Mouse (Mus musculus) left cerebral cortex, postnatal 10 days (tissue): ENCODE measurements around the gene Cobll1. TPM values are rescaled to one million over a fixed set of nuclear protein-coding genes. Genes with fewer than 3 reads are reported as not detected.
A peak's percentile ranks its signal among the peaks of the same experiment; 100 is the strongest.

Source experiments
- DNase-seq, 2 experiments: peaks; one replicate each; pipeline ENCODE4 v3.0.0; 2021 to 2022; ENCODE audit warnings: low spot score in 2 of 2, mixed read lengths in 1 of 2; ENCODE audit errors: extremely low spot score in 1 of 2
- intact Hi-C: fragments of 180-260 bp; cut with DNase I; formaldehyde crosslinking; loops from one replicate; pipeline ENCODE4 v1.15.1; 2025
- total RNA-seq, 2 experiments: library from RNA; stranded (reverse); gene quantifications; 2 replicates each; pipeline ENCODE4 v1.2.3; 2021

Cobll1 gene
- total RNA-seq, 2 experiments from 2014 or later, result 8.4 to 9.1 TPM

DNA sequence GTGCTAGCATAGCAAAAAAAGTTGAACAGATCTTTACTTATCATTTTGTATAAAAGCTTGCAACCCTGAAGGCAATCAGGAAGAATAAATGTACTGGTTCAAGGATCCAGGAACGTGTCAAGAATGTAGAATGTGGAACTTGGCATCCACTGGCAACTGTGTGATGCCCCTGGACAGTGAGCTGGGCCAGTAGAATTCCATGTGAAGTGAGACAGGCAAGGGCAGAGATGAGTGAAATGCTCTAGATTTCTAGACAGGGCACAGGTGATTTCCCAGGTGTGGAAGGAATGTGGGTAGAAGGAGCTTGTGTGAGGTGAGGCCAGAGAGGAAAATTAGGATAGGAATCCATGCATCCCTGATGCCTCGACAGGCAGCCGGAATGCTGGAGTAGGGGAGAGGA lies 25.5 kb downstream of the Cobll1 start:
- no peak for DNase-seq
- intact Hi-C loops, result no loop called here

DNA sequence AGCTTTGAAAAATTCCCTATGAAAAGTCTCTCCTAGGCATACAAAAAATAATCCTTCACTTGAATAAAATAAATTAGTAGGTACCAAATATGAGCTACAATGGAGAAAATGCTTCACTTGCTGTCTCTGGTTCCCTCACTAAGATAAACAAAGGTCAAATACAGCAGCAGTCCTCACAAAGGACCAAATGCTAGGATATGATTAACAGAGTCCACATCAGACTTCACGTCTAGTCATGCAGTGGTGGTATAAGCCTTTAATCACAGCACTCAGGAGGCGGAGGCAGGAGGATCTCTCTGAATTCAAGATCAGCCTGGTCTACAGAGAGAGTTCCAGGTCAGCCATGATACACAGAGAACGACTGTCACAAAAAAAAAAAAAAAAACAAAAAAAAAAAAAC lies 27.6 kb downstream of the Cobll1 start:
- intact Hi-C loops, result no loop called here
- no peak for DNase-seq

DNA sequence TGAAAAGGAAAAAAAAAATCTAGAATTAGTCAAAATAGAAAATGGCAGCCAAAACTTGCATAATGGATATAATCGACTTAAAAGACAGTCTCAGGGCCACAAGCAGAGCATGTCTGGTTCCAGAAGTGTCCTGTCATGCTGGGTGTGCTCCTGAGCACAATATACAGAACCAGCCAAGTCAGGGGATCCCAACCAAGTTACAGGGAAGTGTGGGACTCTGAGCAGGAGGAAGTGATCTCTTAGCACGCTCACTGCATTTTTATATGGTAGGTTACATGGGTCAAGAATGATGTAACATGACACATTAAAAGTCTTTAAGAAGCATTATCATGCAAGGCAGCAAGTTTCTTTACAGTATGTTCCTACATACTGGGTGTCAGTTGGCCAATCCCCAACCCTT lies 31.5 kb downstream of the Cobll1 start:
- intact Hi-C loops, result no loop called here
- DNase-seq, result no peak

DNA sequence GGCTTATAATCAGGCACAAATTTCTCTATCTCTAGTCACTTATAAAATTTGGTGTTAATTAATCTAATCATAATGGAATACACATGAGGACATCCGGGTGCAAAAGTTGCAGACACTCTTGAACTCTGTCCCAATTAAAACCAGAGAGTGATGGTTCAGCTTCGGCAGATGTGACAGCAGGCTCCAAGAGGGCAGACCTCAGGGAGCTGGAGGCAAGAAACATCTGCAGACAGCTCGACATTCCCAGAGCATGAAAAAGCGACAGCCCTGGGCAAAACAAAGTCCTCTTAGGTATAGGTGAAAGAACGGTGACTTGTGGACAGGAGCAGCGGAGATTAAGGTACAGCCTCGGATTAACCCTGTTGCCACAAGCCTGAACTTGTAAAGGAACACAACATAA lies 35.5 kb downstream of the Cobll1 start:
- intact Hi-C loops, result no loop called here
- DNase-seq, result no peak

DNA sequence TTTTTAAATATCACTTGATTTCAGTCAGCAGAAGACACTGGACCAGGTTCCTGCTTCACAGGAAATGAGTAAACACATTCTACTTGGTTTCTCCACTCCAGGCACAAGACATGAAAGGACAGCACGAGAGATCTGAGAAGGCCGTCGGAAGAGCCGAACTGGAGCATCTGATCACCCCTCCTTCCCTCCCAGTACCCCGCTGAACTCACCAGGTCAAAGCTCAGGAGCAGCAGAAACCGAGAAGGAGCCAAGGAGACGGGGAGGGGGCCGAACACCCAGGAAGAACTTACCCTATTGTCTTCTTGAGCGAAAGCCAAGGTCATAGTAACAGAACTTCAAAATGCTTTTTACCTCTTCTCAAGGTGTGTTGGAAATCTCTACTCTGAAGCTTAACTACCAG lies 39.5 kb downstream of the Cobll1 start:
- intact Hi-C loops, result no loop called here
- DNase-seq, result no peak

DNA sequence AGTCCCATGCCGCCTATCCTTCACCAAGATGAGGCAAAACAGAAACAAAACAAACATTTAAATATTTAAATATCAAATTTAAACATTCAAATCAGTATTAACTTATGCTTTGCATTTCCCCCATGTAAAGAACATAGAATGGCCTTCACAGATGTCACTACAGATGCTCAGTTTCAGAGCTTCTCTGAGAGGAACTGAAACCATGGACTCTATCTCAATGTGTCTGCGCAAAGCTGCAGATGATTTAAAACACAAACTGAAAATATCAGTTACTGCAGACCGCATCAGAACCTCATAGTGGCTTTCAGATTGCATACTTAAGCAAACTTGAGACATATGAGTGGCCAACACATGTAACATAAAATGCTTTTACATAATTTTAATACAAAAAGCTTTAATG lies 40.6 kb downstream of the Cobll1 start:
- no peak for DNase-seq
- intact Hi-C loops, result no loop called here

DNA sequence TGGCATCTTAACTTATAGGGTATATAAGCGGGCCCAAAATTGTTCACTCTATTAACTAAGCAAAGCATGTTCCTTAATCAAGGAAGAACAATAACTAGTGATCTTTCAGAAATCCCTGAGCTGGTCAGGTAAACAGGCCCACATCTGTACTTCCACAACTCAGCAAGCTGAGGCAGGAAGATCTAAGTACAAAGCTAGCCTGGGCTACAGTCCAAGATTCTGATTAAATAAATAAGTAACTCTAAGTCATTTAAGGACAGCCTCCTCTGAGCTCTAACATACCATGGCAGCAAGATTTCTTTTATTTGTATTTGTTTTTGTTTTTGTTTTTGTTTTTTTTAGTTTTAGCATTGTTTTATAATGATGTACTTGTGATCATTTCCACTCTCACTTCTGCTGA lies 42.2 kb downstream of the Cobll1 start:
- no peak for DNase-seq
- intact Hi-C loops, result no loop called here

DNA sequence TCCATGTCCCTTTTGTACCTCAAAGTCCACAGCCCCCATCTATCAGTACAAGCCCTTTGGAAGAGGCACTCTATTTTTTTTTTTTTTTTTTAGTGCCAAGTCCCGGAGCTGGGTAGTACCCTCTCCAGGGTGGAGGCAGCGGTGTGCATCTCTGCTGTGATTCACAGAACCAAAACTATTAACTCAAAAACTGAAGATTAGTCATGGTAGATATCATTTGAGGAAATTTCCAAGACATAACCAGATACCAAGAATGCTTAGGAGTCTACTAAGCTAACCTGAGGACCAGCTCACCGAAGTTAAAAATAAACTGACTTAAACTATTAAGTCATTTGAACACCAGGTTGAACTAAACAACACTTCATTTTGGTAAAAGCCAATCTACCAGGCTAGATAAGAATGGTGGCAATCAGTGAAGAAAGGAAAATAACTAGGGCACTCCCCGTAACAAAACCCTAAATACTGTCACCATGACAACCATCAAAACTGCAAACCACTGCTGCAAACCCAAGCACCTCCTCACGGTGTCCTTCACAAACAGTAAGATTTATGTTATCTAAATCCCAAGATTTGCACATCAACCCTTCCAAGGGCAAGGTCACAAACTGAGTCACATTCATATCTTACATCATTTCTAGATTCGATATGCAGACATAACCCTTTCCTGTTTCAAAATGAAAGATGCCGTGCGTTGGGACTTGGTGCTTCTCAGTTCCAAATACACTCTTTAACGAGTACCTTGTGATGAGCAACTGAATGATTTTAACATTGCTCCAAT lies 43.8 kb downstream of the Cobll1 start:
- intact Hi-C loops, result no loop called here
- DNase-seq, result no peak

DNA sequence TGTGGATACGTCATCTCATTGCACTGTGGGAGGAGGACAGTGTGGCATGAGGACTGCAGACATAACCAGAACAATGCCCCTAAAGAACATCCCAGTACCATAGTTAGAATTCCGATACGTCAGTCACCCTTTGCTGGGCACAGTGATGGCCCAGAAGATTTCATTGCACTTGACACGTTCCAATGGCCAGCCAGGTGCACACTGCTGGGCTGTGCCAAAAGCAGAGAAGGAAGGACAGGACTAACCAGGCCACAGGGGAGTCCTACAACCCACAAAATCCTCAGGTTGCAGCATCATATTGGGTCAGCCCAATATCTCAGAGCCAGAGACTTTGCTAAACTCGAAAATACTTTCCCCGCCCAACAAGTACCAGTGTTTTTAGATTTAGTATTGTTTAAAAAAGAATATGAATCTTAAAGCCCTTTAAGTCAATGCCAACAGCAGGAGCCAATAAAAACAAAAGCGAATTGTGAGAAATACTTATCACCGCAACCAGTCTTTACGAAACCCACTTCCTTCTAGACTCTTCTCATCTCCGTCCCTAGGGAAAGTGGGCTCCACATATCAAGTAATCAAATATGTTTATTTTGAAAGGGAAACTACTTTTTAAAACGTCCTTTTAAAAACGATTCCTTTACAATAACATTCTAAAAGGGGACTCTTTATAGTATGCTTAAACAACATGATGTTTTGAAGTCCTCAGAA lies 46.0 kb downstream of the Cobll1 start:
- no peak for DNase-seq
- intact Hi-C loops, result no loop called here

DNA sequence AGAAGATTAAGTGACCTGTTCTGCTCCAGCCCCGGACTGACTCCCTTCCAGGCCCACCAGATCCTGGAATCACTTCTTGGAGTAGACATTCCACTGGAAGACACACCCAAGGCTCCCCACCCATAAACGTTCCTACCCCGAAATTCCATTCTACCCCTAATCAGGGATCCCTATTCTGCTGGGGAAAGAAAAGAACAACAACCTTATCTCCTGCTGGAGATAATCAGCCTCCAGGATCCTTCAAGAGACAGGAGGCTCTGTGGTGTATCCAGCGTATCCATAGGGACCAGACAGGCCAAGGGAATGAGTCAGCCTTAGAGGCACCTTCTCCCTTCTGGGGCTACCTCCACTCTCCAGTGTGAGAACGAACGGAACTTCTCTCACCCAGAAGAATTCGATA lies 47.8 kb downstream of the Cobll1 start:
- intact Hi-C loops, result no loop called here

DNA sequence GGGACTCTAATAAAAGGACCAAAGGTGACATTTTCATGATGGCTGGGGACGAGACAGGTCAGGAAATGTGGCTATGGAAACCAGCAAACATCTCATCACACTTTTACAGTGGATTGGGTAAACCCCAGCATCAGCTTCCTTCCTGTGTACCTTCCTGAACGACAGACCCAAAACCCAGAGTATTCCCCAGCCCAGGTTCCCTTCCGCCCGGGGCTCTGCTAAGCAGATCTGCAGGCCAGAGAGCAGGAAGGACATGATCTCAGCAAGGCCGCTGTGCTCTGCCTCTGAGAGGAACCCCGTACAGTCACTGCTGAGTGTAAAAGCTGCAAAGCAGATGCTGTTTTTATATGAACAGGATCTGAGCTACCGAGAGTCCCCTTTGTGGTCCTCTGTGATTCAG lies 49.9 kb downstream of the Cobll1 start:
- intact Hi-C loops, result no loop called here
- DNase-seq, result peak in 1 of 2 experiments; percentile 75

More for the DNA sequence above, 47.8 kb downstream of the Cobll1 start:
- DNase-seq, result no peak

DNA sequence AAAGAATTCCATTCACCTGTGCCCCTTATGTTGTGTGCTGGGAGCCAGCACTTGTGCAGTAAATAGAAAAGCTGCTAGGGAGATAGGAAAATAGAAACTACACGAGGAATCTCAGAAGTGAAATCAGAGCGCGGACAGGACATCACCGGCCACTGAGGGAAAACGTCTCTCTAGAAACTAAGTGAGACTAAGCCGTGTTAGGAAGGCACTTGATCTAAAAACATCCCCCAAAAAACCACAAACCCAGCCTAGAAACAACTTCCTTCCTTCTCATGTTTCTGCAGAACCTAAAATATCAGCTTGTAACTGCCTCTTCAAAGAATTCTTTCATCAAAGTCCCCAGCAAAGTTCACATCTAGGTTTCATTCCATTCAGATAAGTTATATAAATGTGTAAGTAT lies 50.6 kb downstream of the Cobll1 start:
- DNase-seq, result no peak
- intact Hi-C loops, result no loop called here

DNA sequence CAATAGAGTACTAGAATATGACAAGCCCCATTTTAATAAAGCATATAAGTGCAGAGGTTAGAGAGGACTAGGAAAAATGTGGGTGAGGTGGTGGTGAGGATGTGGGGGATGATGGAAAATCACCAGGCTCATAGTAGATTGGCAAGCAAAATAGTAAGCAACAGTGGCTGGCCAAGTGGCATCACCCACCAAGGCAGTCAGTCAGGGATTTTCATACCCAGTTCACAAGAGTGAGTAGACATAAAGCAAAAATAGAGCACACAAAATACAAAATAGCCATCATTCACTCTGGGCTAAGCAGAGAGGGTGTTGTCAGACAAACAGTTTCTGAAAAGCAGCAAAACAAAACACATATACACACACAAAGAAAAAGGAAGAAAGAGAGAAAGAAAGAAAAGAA lies 51.6 kb downstream of the Cobll1 start:
- intact Hi-C loops, result no loop called here
- DNase-seq, result no peak

DNA sequence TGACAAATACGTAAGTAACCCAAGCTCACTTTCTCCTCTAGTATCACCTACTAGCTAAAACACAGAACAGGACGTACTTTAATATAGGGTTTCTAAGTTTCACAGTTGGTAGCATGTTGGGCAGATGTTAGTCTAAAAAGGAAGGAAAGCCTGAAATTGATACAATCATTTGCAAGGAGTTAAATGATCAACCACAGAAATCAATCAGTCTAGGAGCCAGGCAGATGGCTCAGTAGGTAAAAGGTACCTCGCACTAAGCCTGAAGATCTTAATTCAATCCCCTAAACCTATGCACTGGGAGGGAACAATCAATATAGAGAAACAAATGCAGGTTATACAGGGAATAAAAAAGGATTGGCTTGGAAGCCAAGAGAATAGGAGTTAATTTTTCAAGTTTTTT lies 52.0 kb downstream of the Cobll1 start:
- intact Hi-C loops, result no loop called here
- no peak for DNase-seq

DNA sequence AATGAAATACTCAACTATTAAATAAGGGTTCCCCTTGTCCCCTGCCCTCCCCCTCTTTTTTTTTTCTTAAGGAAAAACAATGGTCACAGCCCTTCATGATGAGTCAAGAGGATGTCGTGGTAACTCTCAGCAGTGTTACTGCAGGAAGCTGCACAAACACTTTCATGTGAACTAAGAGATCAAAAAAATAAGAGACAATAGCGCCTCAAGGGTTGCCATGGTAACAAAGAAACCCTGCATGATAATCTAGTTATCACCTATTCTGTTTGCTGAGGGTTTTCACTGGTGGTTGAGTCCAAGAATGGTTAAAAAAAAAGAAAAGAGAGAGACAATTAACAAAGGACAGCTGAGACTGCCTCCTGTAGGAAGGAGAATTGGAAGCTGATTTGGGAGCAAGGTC lies 56.5 kb downstream of the Cobll1 start:
- DNase-seq, result peak in 1 of 2 experiments; percentile 8
- intact Hi-C loops, result no loop called here

DNA sequence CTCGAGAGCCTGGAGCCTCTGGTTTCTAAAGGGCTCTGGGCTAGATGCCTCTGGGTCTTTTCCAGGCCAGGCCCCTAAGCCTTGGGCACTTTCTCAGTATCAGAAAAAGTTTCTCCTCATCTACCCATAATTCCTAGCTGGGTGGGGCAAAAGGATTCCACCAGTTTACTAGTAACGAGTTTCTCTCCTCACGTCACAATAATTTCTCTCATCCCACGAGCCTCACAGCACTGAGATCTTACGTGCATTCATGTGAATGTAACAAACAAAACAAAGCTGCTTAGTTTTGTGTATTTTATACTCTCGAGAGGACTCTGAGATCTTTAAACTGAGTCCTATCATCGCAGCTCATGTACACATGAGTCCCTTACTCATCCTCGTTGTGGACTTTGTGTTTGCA lies 57.5 kb downstream of the Cobll1 start:
- intact Hi-C loops, result no loop called here
- DNase-seq, result no peak

DNA sequence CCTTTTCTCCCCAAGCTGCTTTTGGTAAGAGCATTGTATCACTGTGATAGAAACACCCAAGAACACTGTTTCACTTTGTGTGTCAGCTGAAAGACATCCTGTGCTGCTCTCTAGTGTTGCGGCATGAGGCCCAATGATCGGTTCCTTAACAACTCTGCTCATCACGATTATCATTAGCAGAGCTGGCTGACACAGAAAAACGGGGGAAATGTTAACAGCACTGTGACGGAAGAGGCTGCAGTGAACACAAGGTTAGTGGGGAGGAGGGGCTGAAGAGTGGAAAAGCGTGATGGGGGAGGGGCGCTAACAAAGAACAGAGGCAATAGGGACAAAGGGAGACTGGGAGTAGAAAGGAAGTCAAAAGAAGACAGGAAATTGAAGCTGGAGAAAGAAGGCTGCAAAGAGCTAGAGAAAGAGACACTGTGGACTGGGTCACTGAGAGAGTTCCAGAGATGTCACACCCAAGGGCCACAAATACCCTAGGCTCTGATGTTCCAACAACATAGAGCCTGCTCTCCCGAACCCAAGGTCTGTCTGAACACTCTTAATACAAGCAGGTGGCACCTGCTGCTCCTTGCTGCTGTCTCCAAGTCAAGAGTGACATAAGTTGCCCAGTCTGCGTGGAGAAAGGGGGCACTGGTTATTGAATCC lies 58.0 kb downstream of the Cobll1 start:
- DNase-seq, result no peak
- intact Hi-C loops, result no loop called here

DNA sequence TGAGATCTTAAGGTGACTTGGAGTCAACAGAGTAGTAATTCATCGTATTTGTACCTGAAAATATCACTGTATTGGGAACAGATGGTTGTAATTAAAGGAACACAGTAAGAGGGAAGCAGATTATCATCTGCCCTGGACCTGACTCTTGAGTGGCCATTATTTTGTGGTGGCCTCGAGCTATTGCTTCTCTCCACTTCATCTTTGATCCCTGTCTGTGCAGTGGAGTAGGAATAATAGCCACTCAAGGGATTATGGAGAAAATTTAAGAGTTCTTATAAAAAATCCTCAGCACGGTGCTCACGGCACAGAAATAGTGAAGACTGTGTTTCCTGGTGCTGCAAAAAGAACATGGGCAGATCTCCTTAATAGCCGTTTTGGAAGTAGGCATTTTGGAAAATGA lies 63.6 kb downstream of the Cobll1 start:
- DNase-seq, result no peak
- intact Hi-C loops, result no loop called here

DNA sequence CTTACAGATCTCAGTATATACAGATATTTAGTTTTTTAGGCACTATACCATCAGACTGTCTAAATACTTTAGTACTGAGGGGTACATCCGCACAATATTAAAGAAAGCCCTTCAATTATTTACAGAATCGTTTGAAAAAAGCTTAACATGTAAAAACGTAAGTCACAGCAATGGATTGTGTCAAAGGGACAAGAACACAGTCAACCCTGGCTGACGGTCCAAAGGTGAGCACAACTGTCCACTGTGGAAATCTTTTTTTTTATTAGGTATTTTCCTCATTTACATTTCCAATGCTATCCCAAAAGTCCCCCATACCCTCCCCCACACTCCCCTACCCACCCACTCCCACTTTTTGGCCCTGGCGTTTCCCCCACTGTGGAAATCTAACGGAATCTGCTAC lies 67.1 kb downstream of the Cobll1 start:
- DNase-seq, result no peak
- intact Hi-C loops, result no loop called here

DNA sequence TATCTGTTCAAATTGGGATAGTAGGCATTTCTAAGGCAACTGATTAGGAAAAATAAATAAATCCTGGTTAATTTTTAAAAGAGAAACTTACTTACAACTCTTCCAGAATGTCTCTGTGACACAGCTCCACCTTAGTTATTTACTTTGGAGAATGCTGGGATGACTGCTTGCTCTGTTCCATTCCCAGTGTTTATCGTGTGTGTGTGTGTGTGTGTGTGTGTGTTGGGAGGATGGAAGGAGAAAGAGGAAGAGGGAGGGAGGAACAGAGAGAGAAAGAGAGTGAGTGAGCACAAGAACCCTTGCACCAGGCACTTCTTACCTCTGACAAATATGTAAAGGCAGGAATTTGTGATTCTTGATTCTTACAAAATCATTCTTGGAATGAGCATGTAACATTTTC lies 67.7 kb downstream of the Cobll1 start:
- no peak for DNase-seq
- intact Hi-C loops, result no loop called here
